Mouse (Mus musculus) heart, adult 8-10 months (tissue): ENCODE results near the gene Ccl12. TPM values are rescaled to one million over a fixed set of nuclear protein-coding genes. Genes with fewer than 3 reads are reported as not detected.

Experiments
- DNase-seq: peaks from one replicate; pipeline ENCODE4 v3.0.0; 2022; ENCODE audit warnings: low spot score
- total RNA-seq, 4 experiments: library from RNA; stranded (reverse); gene quantifications; 2 replicates each; pipeline ENCODE4 v1.2.4; 2022

Gene Ccl12
- 1 to 10 TPM in 2 of 4 experiments, under 1 TPM in 1, not detected in 1; 0.57 to 3.5 (median 1.3) TPM for total RNA-seq

GRCm38 (mm10) chr11:82101529-82101928 is at the start of gene Ccl12:
Gene Ccl12 (plus strand): TSS chr11:82101845.
- no peak for DNase-seq

GRCm38 (mm10) chr11:82053849-82054248 is 47.8 kb upstream of the Ccl12 start:
- DNase-seq = no peak

GRCm38 (mm10) chr11:82057646-82058045 is 44.0 kb upstream of the Ccl12 start, which contains the start of gene Ccl11:
Gene Ccl11 (plus strand): TSS chr11:82057823.
- no peak for DNase-seq

GRCm38 (mm10) chr11:82062226-82062625 is 39.4 kb upstream of the Ccl12 start:
- DNase-seq = no peak

GRCm38 (mm10) chr11:82063454-82063853 is 38.2 kb upstream of the Ccl12 start:
- DNase-seq = no peak

- DNase-seq = no peak
Measured at GRCm38 (mm10) chr11:82066953-82067571, 34.6 kb upstream of the Ccl12 start.

- DNase-seq = no peak
Measured at GRCm38 (mm10) chr11:82071076-82071475, 30.6 kb upstream of the Ccl12 start.

- no peak for DNase-seq
Measured at GRCm38 (mm10) chr11:82072374-82072773, 29.3 kb upstream of the Ccl12 start.

- DNase-seq = no peak
Measured at GRCm38 (mm10) chr11:82072984-82073383, 28.7 kb upstream of the Ccl12 start.

- no peak for DNase-seq
Measured at GRCm38 (mm10) chr11:82073686-82074085, 28.0 kb upstream of the Ccl12 start.

- DNase-seq = no peak
Measured at GRCm38 (mm10) chr11:82077031-82077430, 24.6 kb upstream of the Ccl12 start.

- DNase-seq = no peak
Measured at GRCm38 (mm10) chr11:82078136-82078730, 23.4 kb upstream of the Ccl12 start.

GRCm38 (mm10) chr11:82080865-82081264 is 20.8 kb upstream of the Ccl12 start:
- no peak for DNase-seq

- no peak for DNase-seq
Measured at GRCm38 (mm10) chr11:82084360-82084759, 17.3 kb upstream of the Ccl12 start.

GRCm38 (mm10) chr11:82099511-82100323 is 1.9 kb upstream of the Ccl12 start:
- DNase-seq = no peak

- DNase-seq = no peak
Measured at GRCm38 (mm10) chr11:82101087-82101486, 558 bp upstream of the Ccl12 start.

- DNase-seq = no peak
Measured at GRCm38 (mm10) chr11:82109611-82110010, 8.0 kb downstream of the Ccl12 start.

- DNase-seq = no peak
Measured at GRCm38 (mm10) chr11:82110372-82111248, 9.0 kb downstream of the Ccl12 start.

- DNase-seq = no peak
Measured at GRCm38 (mm10) chr11:82114885-82115284, 13.2 kb downstream of the Ccl12 start, which contains the start of gene Ccl8. Gene Ccl8 (plus strand): TSS chr11:82115185.

GRCm38 (mm10) chr11:82116041-82116440 is 14.4 kb downstream of the Ccl12 start:
- DNase-seq = no peak

GRCm38 (mm10) chr11:82132977-82133376 is 31.3 kb downstream of the Ccl12 start:
- DNase-seq = peak; percentile 30
